Mouse (Mus musculus) left cerebral cortex, adult 11 months (tissue): ENCODE data around the gene Hist1h4k.
A peak's percentile ranks its signal among the peaks of the same experiment; 100 is the strongest.
"Not testable (repeated sequence)": the region's sequence is repeated elsewhere in the genome, so short reads cannot be mapped to it uniquely, and the experiment has no call there.

Experiments used
- DNase-seq: peaks from one replicate; pipeline ENCODE4 v3.0.0; 2022; ENCODE audit warnings: low spot score

Hist1h4k gene

GRCm38 (mm10) chr13:21750159-21751017 is at the start of gene Hist1h4k:
Hist1h4k (minus strand) TSS chr13:21750505.
- DNase-seq: peak; percentile 91

DNA sequence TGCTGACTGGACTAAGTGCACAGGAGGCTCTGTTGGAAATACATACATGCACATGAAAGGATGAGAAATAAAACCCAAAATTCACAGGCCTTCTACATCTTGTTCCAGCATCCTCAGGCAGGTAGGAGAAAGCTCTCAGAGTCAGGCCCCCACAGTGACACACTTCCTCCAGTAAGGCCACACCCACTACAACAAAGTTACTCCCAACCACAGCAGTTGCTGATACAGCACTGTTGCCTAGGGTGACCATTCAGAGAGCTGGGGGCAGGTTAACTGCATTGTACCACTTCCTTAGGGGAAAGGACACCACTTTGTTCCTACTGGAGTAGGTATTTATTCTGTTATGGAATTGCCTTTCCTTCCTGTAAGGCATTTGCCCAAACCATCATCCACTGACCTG is 46.9 kb upstream of the Hist1h4k start:
- not testable (repeated sequence) for DNase-seq

DNA sequence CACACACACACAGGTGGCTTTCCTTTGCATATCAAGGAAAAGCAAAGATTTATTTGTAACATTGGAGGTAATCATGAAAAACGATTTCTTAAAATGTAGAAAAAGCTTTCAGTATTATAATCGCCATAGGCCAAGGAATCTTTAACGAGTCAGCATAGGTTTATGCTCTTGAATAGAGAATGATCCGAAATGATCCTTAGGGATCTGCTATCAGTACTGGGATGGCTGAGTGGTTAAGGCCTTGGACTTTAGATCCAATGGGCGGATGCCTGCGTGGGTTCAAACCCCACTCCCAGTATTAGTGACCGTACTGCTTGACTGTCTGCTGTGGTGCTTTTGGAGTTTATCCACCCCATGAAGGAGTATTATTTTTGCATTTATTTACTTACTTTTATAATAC is 45.3 kb upstream of the Hist1h4k start:
- no peak for DNase-seq

DNA sequence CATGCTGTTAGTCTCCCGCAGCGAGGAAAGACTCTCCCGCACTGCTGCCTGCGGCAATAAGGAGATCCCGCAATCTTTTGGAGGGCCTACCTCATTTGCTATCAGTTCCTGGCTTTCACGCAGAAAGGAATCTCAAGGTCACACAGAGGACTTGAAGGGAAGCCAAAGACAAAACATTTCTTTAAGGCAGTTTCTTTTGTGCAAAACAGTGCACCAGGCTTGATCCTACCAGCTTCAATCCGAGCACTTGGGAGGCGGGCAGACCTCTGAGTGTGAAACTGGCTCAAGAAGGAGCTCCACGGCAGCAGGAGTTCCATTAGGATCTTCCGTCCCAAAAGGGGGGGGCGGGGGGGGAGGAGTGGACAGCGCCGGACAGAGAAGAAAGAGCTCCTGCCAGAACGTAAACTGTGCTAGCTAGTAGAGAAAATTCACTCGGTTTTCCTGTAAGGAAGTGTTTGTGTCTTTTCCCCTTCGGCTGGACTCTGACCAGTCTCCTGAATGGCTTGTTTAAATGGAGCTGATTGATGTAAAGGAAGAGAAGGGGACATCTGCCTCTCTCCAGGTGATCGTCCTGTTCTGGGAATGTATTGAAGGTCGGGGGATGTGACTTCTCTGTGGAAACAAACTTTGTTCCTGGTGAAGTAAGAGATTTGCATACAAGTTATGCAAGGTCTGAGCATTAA is 40.4 kb upstream of the Hist1h4k start:
- no peak for DNase-seq

GRCm38 (mm10) chr13:21789925-21790324 is 39.6 kb upstream of the Hist1h4k start:
- DNase-seq: no peak

DNA sequence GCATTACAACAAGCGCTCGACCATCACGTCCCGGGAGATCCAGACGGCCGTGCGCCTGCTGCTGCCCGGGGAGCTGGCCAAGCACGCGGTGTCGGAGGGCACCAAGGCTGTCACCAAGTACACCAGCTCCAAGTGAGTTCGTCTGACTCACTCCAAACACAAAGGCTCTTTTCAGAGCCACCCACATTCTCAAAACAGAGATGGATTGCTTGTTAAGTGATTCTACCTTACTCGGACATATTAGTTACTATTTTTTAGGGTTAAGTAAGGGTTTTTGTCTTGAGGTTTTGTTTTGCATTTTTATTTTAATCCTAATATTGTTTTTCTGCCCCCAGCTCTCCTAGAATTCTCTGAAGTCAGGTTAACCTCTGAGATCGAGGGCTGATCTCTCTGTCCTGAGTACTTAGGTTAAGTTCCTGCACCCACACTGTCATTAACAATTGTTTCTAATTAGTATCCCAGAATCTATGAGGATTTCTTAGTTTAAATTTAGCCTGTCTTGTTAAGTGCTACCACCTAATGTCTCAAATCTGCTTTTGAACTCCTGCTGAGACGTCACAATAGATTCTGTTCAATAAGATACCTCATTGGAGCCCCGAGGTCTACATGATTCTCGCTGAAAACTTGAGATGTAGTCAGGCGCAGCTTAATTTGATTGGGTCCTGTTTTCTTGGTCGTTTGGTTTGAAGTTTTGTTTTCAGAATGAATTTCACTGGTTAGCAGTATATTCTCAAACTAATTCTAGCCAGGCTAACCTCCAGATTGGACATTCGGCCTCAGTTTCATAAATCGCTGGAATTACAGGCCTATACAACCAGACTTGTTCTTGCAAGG is 37.7 kb upstream of the Hist1h4k start:
- DNase-seq: no peak

- peak; percentile 92 for DNase-seq
Observed at GRCm38 (mm10) chr13:21786899-21787629, 36.8 kb upstream of the Hist1h4k start, which contains the start of the genes Hist1h2an and Hist1h2bp. Hist1h2an (minus strand) TSS chr13:21787218. Hist1h2bp (plus strand) TSS chr13:21787461.

DNA sequence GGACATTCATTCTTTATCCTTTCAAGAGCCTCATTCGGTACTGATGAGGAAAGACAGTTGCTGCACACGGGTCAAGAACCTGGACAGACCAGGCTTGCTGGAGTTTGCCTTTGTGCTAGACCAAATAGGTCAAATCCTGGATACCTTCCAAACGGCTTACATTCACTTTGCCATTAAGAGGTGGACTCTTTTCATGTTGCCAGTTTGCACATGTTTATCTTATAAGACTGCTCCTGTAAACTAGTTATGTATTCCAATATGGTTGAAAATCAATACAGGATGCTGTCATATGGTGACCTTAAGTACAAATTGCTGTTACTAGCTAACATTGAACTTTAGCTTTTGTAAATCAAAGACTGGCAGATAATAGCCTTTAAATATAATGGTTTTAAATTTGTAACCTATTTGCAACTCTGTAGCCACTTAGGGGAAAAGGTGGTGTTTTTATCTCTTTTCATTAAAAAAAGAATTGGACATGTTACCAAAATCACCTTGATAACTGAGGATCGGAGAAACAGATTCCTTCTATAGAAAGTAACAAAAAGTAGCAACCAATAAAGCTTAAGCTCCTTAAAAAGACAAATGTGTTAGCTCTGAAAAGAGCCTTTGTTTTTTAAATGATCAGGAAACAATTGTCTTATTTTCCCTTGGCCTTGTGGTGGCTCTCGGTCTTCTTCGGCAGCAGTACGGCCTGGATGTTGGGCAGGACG is 36.0 kb upstream of the Hist1h4k start:
- no peak for DNase-seq

- no peak for DNase-seq
Observed at GRCm38 (mm10) chr13:21784311-21784710, 34.0 kb upstream of the Hist1h4k start.

GRCm38 (mm10) chr13:21783734-21784161 is 33.4 kb upstream of the Hist1h4k start:
- DNase-seq: no peak

- peak; percentile 80 for DNase-seq
Observed at GRCm38 (mm10) chr13:21783255-21783617, 32.9 kb upstream of the Hist1h4k start, which contains the start of gene Hist1h3i. Hist1h3i (minus strand) TSS chr13:21783370.

DNA sequence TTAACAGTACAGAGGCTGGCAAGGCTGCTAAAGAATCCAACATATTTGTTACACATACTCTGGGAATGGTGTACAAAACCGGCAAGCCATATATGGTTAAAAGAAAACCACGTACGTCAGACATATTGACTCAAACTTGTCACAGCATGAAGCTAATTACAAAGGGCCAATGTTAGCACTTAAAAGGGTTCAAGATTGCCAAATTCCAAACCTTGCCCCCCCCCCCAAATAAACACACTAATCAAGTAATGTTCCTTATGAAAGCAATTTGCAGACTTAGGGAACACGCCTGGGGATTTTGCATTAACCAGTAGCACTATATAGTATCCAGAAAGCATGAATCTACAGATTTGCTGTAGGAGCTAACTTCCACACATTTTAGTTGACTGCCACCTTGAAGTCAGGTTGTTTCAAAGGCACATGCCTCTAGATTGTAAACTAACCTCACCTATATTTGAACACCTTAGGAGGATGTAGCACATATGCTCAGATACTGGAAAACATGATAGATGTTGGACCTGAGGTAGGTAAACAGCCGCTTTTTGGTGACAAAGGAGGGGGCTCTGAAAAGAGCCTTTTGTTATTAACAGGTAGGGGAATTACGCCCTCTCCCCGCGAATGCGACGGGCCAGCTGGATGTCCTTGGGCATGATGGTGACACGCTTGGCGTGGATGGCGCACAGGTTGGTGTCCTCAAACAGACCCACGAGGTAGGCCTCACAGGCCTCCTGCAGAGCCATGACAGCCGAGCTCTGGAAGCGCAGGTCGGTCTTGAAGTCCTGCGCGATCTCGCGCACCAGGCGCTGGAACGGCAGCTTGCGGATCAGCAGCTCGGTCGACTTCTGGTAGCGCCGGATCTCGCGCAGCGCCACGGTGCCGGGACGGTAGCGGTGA is 32.3 kb upstream of the Hist1h4k start:
- DNase-seq: not testable (repeated sequence)

GRCm38 (mm10) chr13:21781639-21782038 is 31.3 kb upstream of the Hist1h4k start:
- DNase-seq: no peak

- DNase-seq: no peak
Observed at GRCm38 (mm10) chr13:21781021-21781555, 30.8 kb upstream of the Hist1h4k start.

- DNase-seq: peak; percentile 36
Observed at GRCm38 (mm10) chr13:21779767-21780731, 29.7 kb upstream of the Hist1h4k start, which contains the start of gene Hist1h1b. Hist1h1b (minus strand) TSS chr13:21780625.

DNA sequence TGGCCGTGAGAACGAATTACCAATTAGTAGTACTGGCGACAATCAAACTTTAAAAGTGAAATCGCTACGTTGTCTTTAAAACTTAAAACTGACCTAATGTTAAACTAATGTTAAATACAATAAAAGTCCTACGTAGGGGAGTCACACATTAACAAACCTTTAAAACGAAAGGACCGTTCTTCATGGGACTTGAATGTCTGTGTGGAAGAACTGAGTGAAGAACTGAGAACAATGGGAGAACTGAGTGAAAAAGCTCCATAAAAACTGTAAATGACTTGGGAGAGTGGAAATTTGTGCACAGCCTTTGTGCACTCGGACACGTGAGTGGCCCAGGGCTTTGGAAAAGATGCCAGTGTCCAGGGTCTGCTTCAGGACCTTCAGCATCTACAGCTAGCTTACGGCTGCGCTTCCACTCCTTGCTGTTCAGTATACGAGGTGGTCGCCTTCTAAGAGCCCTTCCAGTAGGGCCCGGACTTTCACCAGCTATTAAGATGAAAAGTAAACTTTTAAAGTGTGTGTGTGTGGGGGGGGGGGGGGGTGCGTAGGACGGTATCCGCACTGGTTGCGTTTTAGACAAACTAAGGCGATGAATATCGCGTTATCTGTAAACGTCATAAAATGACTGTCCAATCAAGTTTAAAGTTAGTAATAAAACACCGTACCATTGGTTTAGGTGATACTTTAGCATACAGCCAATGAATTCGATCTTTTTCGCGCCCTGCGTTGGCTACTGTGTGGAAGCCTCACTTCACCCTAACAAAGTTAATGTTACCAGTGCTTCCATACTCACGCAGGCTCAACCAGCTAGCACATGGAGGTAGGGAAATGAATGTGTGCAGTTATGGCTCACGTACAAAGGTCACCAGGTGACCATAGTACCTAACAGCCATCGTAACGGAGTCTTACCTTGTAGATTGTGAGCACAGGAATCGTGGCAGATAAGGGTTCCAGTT is 28.8 kb upstream of the Hist1h4k start:
- DNase-seq: peak; percentile 77

GRCm38 (mm10) chr13:21755707-21756106 is 5.4 kb upstream of the Hist1h4k start:
- DNase-seq: no peak
